Mouse (Mus musculus) embryonic facial prominence, embryonic 15.5 days (tissue): Measurements from ENCODE around the gene Cep83. TPM values are rescaled to one million over a fixed set of nuclear protein-coding genes. Genes with fewer than 3 reads are reported as not detected.
A peak's percentile ranks its signal among the peaks of the same experiment; 100 is the strongest.

Source experiments
- ATAC-seq: fragments of 200-750 bp; cut with Nextera tagmentation; 2 replicates; pipeline ENCODE4 v1.8.0; 2017; ENCODE audit warnings: low read depth, moderate TSS enrichment; ENCODE audit not compliant: insufficient number of reproducible peaks, low FRiP score, low TSS enrichment
- H3K27ac ChIP-seq: fragments of 300-500 bp; sonication (generic); replicated peaks from 2 replicates; pipeline ENCODE4 v1.5.1; 2015; ENCODE audit warnings: mild to moderate bottlenecking, inconsistent platforms
- H3K27me3 ChIP-seq: fragments of 300-500 bp; sonication (generic); 2 replicates; pipeline ENCODE4 v1.6.1; 2015; ENCODE audit warnings: inconsistent platforms
- H3K36me3 ChIP-seq: fragments of 300-500 bp; sonication (generic); 2 replicates; pipeline ENCODE4 v1.6.1; 2015; ENCODE audit warnings: mild to moderate bottlenecking, inconsistent platforms
- H3K4me1 ChIP-seq: fragments of 300-500 bp; sonication (generic); 2 replicates; pipeline ENCODE4 v1.6.1; 2015; ENCODE audit warnings: inconsistent platforms
- H3K4me2 ChIP-seq: fragments of 300-500 bp; sonication (generic); replicated peaks from 2 replicates; pipeline ENCODE4 v1.6.1; 2015; ENCODE audit warnings: mild to moderate bottlenecking, inconsistent platforms
- H3K4me3 ChIP-seq: fragments of 300-500 bp; sonication (generic); replicated peaks from 2 replicates; pipeline ENCODE4 v1.5.1; 2015; ENCODE audit warnings: mild to moderate bottlenecking, inconsistent platforms
- H3K9ac ChIP-seq: fragments of 300-500 bp; sonication (generic); 2 replicates; pipeline ENCODE4 v1.6.1; 2015; ENCODE audit warnings: inconsistent platforms
- H3K9me3 ChIP-seq: fragments of 300-500 bp; sonication (generic); replicated peaks from 2 replicates; pipeline ENCODE4 v1.6.1; 2016; ENCODE audit warnings: inconsistent platforms
- WGBS: fragments of 180-500 bp; shearing (Covaris S2); methylation state at CpG from one replicate; pipeline ENCODE4 v1.1.7; 2015; 5-methylcytosine and 5-hydroxymethylcytosine counted together
- polyA plus RNA-seq: library from polyadenylated mRNA; unstranded; fragments of >200 nt; fragmentation: Nextera tagmentation; extraction: Ambion mirVana; gene quantifications from 2 replicates; pipeline ENCODE4 v1.2.1, GENCODE M21; 2015

The Cep83 gene
- polyA plus RNA-seq, 1 experiment from 2014 or later = 22.9 TPM

DNA sequence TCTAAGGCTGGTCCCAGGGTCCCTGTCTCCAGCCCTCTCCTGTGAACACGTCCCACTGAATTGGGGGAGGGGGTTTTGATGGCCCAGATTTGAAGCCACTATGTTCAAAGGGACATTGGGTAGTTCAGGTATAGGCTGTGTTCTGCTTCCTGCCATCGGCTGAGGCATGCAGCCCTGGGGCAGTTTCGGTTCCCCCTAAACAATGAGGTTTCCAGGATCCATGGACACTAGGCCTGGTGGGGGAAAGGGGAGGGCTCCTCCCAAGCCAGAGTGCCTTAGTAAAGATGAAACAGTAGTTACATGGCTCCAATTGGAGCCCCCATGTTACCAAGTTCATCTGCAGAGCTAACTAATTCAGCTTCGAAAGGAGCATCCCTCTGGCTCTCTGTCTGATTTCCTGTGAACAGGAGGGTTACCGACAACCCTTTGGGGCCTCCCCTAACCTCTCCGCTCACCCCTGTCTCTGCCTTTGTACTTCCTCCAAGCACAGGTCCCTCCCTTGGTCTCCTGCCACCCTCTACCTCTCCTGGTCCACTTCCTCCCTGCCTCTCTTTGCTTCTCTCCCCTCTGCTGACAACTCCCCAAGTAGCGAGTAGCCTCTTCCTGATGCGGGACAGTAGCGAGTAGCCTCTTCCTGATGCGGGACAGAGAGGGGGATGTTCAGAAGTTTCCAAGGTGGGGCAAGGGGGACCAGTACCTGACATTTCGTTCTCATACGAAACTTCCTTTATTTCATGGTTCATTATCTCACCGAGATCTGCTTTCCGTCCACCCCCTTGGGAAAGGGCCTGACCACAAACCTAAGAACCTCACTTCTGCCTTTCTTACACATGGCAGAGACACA, 139.7 kb downstream of the Cep83 start:
- H3K4me3 ChIP-seq = no peak overlapping the region
- no peaks in the 10 kb centered on the region for H3K9me3 ChIP-seq
- peaks cover 58% of the 10 kb centered on the region for H3K4me1 ChIP-seq
- no peak overlapping the region for H3K27ac ChIP-seq
- WGBS = 75% methylated on average over 14 of the region's 14 CpGs
- no peak for ATAC-seq
- H3K36me3 ChIP-seq = no peaks in the 10 kb centered on the region
- H3K27me3 ChIP-seq = no peaks in the 10 kb centered on the region; the same call in 1 of the 2 replicates
- H3K9ac ChIP-seq = no peak overlapping the region
- no peak overlapping the region for H3K4me2 ChIP-seq

DNA sequence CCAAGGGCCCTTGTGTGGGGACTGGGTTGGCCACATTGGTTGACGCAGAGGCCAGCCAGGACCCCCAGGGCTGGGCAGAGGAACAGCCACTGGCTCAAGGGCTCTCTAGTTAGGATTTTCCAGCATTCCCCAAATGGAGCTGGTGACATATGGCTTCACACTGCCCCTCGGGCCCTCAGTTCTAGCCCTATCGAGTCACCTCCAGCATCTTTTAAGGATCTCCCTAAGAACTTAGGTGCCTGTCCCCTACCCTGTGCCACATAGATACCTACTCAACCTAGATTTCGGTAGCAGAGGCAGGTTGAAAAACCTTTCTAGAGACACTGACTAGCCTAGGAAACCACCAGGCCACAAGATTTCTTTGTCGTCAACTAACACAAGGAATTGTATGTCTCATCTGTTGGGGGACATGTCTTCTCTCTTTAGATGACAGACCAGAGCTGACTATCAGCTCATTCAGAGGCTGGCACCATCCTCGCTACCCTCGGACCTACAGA, 140.3 kb downstream of the Cep83 start:
- peak overlapping the region; percentile 80; the same call in 1 of the 2 replicates for H3K27ac ChIP-seq
- peaks cover 51% of the 10 kb centered on the region for H3K4me1 ChIP-seq

DNA sequence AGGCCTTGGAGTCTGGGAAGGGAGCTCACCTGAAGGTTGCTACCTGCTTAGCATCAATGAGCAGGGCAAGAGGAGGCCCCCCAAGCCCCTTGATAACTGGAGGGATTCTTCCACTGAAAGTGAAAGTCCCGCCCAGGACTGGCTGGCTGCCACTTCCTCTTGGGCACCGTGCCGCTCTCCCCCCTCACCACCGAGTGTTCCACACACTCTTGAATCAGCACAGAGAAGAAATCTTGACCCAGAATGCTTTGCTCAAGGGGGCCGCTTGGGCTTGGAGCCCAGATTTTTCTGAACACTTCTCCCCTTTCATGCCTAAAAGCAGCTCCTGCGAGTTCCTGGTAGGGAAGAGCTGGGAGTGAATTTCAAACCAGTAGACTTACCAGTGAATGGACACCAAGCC, 141.0 kb downstream of the Cep83 start:
- Histone ChIP-seq H3K27me3 (no peaks in the 10 kb centered on the region; the same call in 1 of the 2 replicates), H3K27ac (peak overlapping the region; percentile 80), H3K4me3 (no peak overlapping the region), H3K4me2 (peak overlapping the region; percentile 31), H3K9ac (no peak overlapping the region), H3K4me1 (peaks cover 47% of the 10 kb centered on the region), H3K36me3 (no peaks in the 10 kb centered on the region), H3K9me3 (no peaks in the 10 kb centered on the region)
- 16% methylated on average over 6 of the region's 6 CpGs for WGBS
- ATAC-seq = peak; percentile 86

More for the DNA sequence above, 140.3 kb downstream of the Cep83 start:
- Histone ChIP-seq H3K27me3 (no peaks in the 10 kb centered on the region; the same call in 1 of the 2 replicates), H3K36me3 (no peaks in the 10 kb centered on the region), H3K9me3 (no peaks in the 10 kb centered on the region), H3K4me2 (peak overlapping the region; percentile 31; the same call in 1 of the 2 replicates), H3K4me3 (no peak overlapping the region), H3K9ac (no peak overlapping the region)
- ATAC-seq = no peak
- 86% methylated on average over 7 of the region's 7 CpGs for WGBS

DNA sequence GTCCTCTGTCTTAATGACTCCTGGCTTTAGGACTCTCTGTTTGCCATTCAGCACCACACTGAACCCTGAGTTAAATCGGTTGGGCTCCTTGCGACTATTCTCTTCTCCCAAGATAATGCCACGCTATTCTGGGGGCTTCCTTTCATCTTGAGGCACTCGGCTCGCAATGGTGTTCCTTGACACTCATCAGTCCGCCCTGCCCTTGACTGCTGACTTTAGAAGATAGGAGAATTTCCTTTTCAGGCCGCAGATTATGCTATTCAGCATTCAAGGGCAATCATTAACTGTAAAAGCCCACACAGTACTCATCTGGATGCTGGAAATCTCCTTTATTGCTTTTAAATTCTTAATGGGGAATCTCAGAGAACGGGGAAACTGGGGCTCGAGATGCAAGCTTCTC, 147.4 kb downstream of the Cep83 start:
- no peak overlapping the region for H3K27ac ChIP-seq
- no peak overlapping the region for H3K4me3 ChIP-seq
- WGBS = 88% methylated on average over 9 of the region's 9 CpGs
- no peak overlapping the region for H3K9ac ChIP-seq
- no peaks in the 10 kb centered on the region for H3K27me3 ChIP-seq
- no peak for ATAC-seq
- no peak overlapping the region for H3K4me2 ChIP-seq
- H3K4me1 ChIP-seq = no peaks in the 10 kb centered on the region
- H3K36me3 ChIP-seq = no peaks in the 10 kb centered on the region
- H3K9me3 ChIP-seq = no peaks in the 10 kb centered on the region
